16 mouse cellular contexts compared by ENCODE assay signal in genomic region chr7:133438631-133439030, GRCm38 (mm10).
DNase-seq lines count a peak whose midpoint lies in the region; ATAC-seq and TF ChIP-seq lines count a peak whose summit lies in the region.
"Had no signal": no experiment of that assay in that cellular context is flagged by ENCODE, and none has a peak within 500 bp of the region (broad histone marks: within the 10 kb centered on the region; RNA-seq: fewer than 3 reads in every experiment).

No protein-coding gene starts in this region.

- no peak overlapping the region for H3K9ac ChIP-seq in forebrain, embryonic 12.5 days
- H3K9ac ChIP-seq in lung, embryonic 14.5 days = no peak overlapping the region
- H3K9ac ChIP-seq: heart, embryonic 15.5 days; liver, embryonic 13.5 days; lung, embryonic 15.5 days; midbrain, embryonic 12.5 days had no signal

- no peak overlapping the region for H3K4me3 ChIP-seq in forebrain, embryonic 10.5 days
- H3K4me3 ChIP-seq in forebrain, embryonic 12.5 days (replicated peaks) = no peak overlapping the region
- H3K4me3 ChIP-seq in lung, embryonic 14.5 days (ENCODE audit: low read depth, low read length) = no peak overlapping the region
- H3K4me3 ChIP-seq: gastrocnemius, adult 2 months; heart, embryonic 15.5 days; liver, embryonic 13.5 days; lung, embryonic 15.5 days; midbrain, embryonic 12.5 days had no signal

- no peak for TF ChIP-seq CTCF in lung, embryonic 14.5 days (IDR thresholded peaks at IDR 0.05; ENCODE audit: low read depth)

- no peaks in the 10 kb centered on the region for H3K36me3 ChIP-seq in forebrain, embryonic 10.5 days (replicated peaks)
- no peaks in the 10 kb centered on the region for H3K36me3 ChIP-seq in forebrain, embryonic 12.5 days (replicated peaks)
- no peaks in the 10 kb centered on the region for H3K36me3 ChIP-seq in lung, embryonic 14.5 days (ENCODE audit: insufficient read depth)
- H3K36me3 ChIP-seq: heart, embryonic 15.5 days; liver, embryonic 13.5 days; lung, embryonic 15.5 days; midbrain, embryonic 12.5 days had no signal

- peaks cover 77% of the 10 kb centered on the region for H3K4me1 ChIP-seq in forebrain, embryonic 10.5 days
- peaks cover 64% of the 10 kb centered on the region for H3K4me1 ChIP-seq in forebrain, embryonic 12.5 days
- peaks cover 18% of the 10 kb centered on the region for H3K4me1 ChIP-seq in lung, embryonic 14.5 days (ENCODE audit: insufficient read depth)
- H3K4me1 ChIP-seq: heart, embryonic 15.5 days; liver, embryonic 13.5 days had no signal

- no peak overlapping the region for H3K4me2 ChIP-seq in forebrain, embryonic 12.5 days
- no peak overlapping the region for H3K4me2 ChIP-seq in lung, embryonic 14.5 days
- H3K4me2 ChIP-seq: heart, embryonic 15.5 days; liver, embryonic 13.5 days; lung, embryonic 15.5 days; midbrain, embryonic 12.5 days had no signal

- no peak for DNase-seq in forebrain, embryonic 10.5 days (ENCODE audit: extremely low spot score, low spot score)
- peak; percentile 22 for DNase-seq in lung, embryonic 14.5 days
- no peak for DNase-seq in lung, postnatal 14 days
- DNase-seq in Muller cell, postnatal 12 days (ENCODE audit: inconsistent ontology term) = peak; percentile 39
- DNase-seq in adrenal gland, postnatal 36 days = peak; percentile 49 to 59
- DNase-seq in ovary, postnatal 36 days (ENCODE audit: low spot score) = no peak
- DNase-seq: cerebellum, adult 9-11 months; gastrocnemius, adult 2 months; heart, postnatal 4 days; layer of hippocampus, adult 9-11 months; liver, embryonic 13.5 days had no signal

- no peaks in the 10 kb centered on the region; the same call in 1 of the 2 replicates for H3K9me3 ChIP-seq in forebrain, embryonic 10.5 days
- H3K9me3 ChIP-seq in forebrain, embryonic 12.5 days = no peaks in the 10 kb centered on the region
- H3K9me3 ChIP-seq in lung, embryonic 14.5 days (ENCODE audit: low read depth, low read length) = no peaks in the 10 kb centered on the region
- H3K9me3 ChIP-seq: heart, embryonic 15.5 days; liver, embryonic 13.5 days; lung, embryonic 15.5 days; midbrain, embryonic 12.5 days had no signal

- 49% methylated on average over 6 of the region's 6 CpGs for WGBS in forebrain, embryonic 10.5 days
- WGBS in forebrain, embryonic 12.5 days = 45% methylated on average over 6 of the region's 6 CpGs
- 62% methylated on average over 6 of the region's 6 CpGs for WGBS in lung, embryonic 14.5 days

- peaks cover 24% of the 10 kb centered on the region for H3K27me3 ChIP-seq in forebrain, embryonic 10.5 days (ENCODE audit: poor library complexity, severe bottlenecking)
- H3K27me3 ChIP-seq in forebrain, embryonic 12.5 days = peaks cover 3% of the 10 kb centered on the region; the same call in 1 of the 2 replicates
- no peaks in the 10 kb centered on the region for H3K27me3 ChIP-seq in lung, embryonic 14.5 days (ENCODE audit: insufficient read depth, low read length)
- H3K27me3 ChIP-seq: heart, embryonic 15.5 days; liver, embryonic 13.5 days; lung, embryonic 15.5 days had no signal

- peak overlapping the region; percentile 80 for H3K27ac ChIP-seq in forebrain, embryonic 10.5 days
- H3K27ac ChIP-seq in forebrain, embryonic 12.5 days = no peak overlapping the region
- no peak overlapping the region for H3K27ac ChIP-seq in lung, embryonic 14.5 days (ENCODE audit: low read depth)
- H3K27ac ChIP-seq: gastrocnemius, adult 2 months; heart, embryonic 15.5 days; liver, embryonic 13.5 days; lung, embryonic 15.5 days had no signal

- no peak for ATAC-seq in forebrain, embryonic 12.5 days (ENCODE audit: low FRiP score)
- ATAC-seq in lung, embryonic 14.5 days (ENCODE audit: insufficient read depth) = no peak
- ATAC-seq: intestine, postnatal 0 days had no signal

Comparison
In these comparisons a context has a peak if more than half of its experiments do, and no peak if none do; other contexts are left out.
1. DNase-seq: peak in lung, embryonic 14.5 days (single experiment), Muller cell, postnatal 12 days (single experiment) and adrenal gland, postnatal 36 days (2 of 2); none in forebrain, embryonic 10.5 days (single experiment), lung, postnatal 14 days (single experiment) and ovary, postnatal 36 days (single experiment).